Mouse (Mus musculus) cerebellum, adult 18-20 months (tissue): Measurements from ENCODE around the gene Atxn10.
A peak's percentile ranks its signal among the peaks of the same experiment; 100 is the strongest.

ENCODE experiments used
- DNase-seq, 2 experiments: peaks; one replicate each; pipeline ENCODE4 v3.0.0; 2021

Gene Atxn10

GRCm38 (mm10) chr15:85336301-85336991, 401 bp downstream of the Atxn10 start:
- DNase-seq = peak; percentile 82 to 83

- no peak for DNase-seq
Observed at GRCm38 (mm10) chr15:85337219-85337618, 1.2 kb downstream of the Atxn10 start.

DNA sequence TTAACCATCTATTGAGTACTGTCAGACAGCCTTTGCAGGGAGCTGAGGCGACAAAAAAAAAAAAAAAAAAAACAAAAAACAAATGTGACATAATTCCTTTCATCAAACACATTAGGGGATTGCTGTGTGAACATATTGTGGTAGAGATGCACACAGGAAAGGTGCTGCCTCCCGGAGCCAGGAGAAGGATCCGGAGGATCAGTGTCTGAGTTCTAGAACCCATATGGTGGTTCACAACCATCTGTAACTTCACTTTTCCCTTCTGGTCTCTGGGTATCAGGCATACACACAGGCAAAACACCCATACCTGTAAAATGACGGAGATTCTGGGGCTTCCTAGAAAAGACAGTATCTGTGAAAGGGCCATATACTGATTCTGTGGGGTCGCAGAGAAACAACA, 1.9 kb downstream of the Atxn10 start:
- peak; percentile 35 to 43 for DNase-seq

GRCm38 (mm10) chr15:85342246-85342645, 6.2 kb downstream of the Atxn10 start:
- no peak for DNase-seq

GRCm38 (mm10) chr15:85344673-85345072, 8.6 kb downstream of the Atxn10 start:
- no peak for DNase-seq

DNA sequence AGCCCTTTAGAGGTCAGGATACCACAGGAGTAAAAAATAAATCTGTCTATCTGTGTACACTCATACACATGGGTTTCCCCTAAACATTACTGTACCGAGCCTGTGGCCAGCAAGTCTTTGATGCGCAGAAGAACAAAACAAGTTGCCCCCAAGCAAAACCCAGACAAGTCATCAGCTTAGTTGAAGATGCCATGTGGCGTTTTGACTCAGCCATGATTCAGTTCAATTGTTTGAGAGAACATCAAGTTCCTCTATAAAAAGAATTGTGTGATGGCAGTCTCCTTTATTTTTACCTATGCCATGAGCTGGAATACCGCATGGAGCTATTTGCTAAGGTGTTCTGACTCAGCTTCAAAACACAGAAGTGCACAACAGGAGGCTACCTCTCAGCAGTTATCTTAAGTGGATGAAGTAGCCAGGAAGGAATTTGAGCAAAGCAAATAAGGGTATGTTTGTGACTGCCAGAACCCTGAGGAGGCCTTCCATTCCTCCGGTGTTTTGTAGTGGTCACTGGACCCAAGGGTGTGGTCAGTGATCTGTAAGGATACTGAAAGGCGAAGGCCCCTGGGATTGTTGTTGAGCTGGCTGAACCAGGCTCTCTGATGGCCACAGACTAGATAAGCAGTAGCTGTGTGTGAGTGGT, 11.1 kb downstream of the Atxn10 start:
- DNase-seq = no peak

DNA sequence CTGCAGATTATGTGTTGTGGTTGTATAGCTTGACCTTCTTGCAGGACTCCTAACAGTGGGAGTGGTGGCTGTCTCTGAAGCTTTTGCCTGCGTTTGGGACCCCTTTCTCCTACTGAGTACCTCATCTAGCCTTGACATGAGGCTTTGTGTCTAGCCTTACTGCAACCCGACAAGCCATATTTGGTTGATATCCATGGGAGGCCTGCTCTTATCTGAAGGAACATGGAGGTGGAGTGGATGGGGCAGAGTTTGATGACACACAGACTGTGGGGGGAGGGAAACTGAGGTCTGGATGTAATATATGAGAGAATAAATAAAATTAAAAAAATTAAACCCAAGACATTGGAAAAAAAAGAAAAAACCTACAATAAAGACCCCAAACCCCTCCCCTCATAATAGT, 14.1 kb downstream of the Atxn10 start:
- DNase-seq = no peak

GRCm38 (mm10) chr15:85354060-85354459, 18.0 kb downstream of the Atxn10 start:
- no peak for DNase-seq

GRCm38 (mm10) chr15:85356112-85356511, 20.1 kb downstream of the Atxn10 start:
- no peak for DNase-seq

DNA sequence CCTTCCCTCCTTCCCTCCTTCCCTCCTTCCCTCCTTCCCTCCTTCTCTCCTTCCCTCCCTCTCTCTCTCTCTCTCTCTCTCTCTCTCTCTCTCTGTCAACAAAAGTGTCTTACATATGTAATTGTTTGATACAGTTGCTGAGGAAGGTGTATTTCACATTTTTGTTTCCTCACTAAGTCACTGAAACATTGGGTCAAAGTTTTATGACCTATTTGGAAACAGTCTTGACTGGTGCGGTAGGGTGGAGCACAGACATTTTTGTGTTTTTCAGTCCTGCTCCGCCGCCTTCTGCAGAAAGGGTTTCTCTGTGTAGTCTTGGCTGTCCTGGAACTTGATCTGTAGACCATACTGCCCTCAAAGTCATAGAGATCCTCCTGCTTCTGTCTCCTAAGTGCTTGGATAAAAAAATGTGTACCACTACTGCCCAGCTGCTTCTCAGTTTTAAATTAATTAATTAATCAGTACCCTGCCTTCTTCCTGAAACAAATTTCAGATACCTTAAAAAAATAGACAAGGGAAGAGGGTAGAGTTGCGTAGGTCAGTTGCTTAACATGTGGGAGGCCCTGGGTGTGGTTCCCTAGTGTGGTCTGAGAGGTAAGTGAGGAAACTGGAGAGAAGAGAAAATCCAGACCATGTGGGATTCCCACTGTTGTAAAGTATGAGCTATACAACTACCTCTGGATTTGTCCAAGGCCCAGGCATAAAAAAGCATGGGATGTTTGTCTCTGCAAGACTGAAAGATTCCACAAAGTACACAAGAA, 21.6 kb downstream of the Atxn10 start:
- DNase-seq = no peak

DNA sequence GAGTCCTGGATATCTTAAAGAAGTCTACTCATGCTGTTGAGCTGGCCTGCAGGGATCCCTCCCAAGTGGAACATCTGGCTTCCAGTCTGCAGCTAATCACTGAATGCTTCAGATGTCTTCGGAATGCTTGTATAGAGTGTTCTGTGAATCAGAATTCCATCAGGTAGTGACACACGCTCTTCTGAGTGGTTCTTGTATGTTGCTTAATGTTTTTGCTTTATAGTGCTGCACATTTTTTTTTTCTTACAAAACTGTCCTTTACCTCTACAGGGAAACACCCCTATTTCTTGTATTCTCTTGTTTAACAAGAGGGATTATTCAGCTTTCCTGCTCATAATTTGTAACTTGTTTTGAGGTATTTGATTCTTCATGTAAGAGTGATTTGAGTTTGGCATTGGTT, 23.4 kb downstream of the Atxn10 start:
- DNase-seq = no peak

DNA sequence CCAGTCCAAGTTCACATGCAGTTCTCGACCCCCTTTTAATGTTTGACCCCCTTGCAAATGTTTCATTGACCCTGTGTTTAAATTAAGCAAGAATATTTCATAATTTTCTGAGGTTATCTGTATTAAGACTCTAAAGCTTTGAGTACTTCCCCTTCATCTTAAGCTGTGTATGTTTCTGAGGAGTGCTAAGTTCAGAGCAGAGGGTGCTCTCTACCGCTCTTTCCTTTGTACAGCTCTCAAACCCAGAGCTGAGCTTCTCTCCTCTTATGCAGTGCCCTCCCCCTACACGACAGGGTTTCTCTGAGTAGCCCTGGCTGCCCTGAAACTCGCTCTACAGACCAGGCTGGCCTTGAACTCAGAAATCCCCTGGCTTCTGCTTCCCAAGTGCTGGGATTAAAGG, 23.9 kb downstream of the Atxn10 start:
- no peak for DNase-seq

DNA sequence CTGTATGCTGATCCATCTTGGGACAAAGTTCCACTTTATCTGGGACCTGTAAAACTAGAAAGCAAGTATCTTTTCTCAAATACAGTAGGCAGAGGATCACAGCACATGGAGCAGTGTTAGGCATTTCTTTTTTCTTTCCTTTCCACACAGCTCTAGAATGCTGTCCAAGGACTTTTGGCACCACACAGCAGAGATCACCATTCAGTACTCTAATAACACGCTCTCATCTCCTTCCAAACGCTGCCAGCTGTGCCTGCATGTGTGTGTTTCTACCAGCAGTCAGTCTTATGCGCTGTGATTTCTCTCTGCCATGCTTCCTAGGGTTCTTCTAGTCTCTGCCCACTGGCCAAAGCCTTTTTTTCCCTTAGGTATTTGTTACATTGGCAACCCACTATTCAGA, 28.3 kb downstream of the Atxn10 start:
- no peak for DNase-seq

DNA sequence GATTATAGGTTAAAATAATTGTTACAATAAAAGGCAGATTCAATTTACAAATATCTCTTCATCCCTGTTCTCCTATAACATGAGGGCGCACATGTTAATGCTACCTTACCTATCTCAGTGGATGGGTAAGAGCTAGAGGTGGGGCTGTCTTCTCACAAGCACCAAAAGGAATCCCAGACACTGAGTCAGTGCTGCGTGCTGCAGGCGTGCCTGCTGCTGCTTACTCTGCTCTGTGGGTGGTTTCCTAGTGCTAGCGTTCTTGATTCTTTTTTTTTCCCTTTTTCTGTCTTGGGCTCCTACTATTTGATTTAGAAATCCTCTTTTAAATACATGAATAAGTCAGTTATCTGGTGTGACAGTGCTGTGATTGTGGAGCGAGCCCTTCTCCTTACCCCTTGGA, 30.9 kb downstream of the Atxn10 start:
- DNase-seq = no peak

- DNase-seq = no peak
Observed at GRCm38 (mm10) chr15:85369765-85370164, 33.7 kb downstream of the Atxn10 start.

- no peak for DNase-seq
Observed at GRCm38 (mm10) chr15:85373125-85373524, 37.1 kb downstream of the Atxn10 start.

DNA sequence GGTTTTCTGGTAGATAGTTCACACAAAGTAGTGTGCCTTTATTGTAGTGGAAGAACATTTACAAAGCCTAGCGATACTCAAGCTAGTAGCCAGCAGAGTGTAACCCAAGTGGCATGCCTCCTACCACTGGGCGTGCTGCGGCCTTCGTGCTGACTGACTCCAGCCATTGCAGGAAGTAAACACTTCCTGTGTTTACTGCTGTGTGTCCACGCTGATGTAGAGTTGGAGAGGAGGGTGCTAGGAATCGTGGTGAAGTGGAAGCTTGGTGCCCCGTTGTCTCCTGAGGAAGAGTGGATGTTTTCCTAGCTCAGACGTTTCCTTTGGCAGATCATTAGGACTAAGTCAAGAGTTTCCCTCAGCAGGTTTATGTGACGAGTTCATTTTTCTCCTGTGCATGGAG, 47.4 kb downstream of the Atxn10 start:
- DNase-seq = no peak

- peak; percentile 31 to 41 for DNase-seq
Observed at GRCm38 (mm10) chr15:85388696-85389095, 52.7 kb downstream of the Atxn10 start.

DNA sequence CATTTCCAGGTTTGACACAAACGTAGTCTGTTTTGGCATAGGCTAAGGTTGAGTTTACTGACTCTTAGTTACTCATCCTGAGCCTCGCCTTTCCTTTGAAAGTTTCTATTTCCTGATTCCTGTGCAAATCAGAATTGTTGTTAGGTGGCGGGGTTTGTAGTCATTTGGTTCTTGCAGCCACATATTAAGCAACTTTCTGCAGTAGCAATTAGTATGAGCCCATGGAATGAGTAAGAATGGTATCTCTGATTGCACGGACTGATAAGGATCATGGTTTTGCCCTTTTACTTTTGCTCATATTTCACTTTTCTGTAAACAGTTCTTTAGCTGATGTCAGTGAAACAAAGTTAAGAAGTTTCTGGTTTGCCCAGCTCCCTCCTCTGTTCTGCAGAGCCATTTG, 53.9 kb downstream of the Atxn10 start:
- DNase-seq = no peak

GRCm38 (mm10) chr15:85395360-85395759, 59.3 kb downstream of the Atxn10 start:
- DNase-seq = no peak

DNA sequence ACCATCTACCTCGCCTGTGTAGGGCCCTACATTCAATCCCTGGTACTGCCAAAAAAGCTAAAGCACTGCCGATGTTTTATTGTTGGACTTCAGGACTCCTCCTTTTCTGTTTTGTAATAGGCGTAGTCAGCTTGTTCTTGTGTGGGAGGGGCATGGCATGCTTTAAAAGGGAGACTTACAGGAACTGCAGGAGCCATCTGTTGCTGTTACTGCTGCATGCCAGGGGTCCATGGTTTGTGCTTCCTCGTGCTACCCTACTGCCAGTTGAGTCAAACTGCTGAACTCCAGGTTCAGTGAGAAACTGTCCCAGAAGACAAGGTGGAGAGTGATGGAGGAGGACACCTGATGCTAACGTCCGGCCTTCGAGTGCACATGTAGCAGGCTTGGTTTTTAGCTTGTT, 65.9 kb downstream of the Atxn10 start:
- DNase-seq = peak; percentile 34 to 35

GRCm38 (mm10) chr15:85403256-85403731, 67.2 kb downstream of the Atxn10 start:
- DNase-seq = peak; percentile 81 to 90

- no peak for DNase-seq
Observed at GRCm38 (mm10) chr15:85404739-85405138, 68.7 kb downstream of the Atxn10 start.

DNA sequence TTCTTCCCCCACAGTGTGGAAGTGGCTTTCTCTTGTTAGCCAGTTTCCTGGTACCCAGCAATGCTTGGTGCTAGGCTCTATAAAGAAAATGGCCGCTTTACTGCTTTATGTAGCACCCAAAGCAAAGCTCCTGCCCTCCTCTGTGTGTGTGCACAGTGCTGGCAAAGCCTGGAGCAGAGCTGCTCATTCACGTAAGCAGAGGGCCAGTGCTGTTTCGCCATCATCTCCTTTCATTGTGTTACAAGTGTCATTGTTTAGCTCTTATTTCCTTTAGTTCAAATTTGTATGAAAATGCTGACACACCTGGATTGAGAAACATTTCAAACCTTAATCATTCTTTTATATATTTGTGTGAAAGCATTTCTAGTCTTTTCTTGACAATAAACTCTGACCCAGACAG, 69.5 kb downstream of the Atxn10 start:
- DNase-seq = no peak
